Mouse (Mus musculus) heart, postnatal 0 days (tissue): ENCODE measurements around the gene Neu2. TPM values are rescaled to one million over a fixed set of nuclear protein-coding genes. Genes with fewer than 3 reads are reported as not detected.

Experiments used
- ATAC-seq: fragments of 200-750 bp; cut with Nextera tagmentation; 2 replicates; pipeline ENCODE4 v1.8.0; 2017; ENCODE audit warnings: low read depth, moderate number of reproducible peaks, moderate library complexity; ENCODE audit not compliant: insufficient read depth
- DNase-seq: peaks from one replicate; pipeline ENCODE4 v3.0.0-alpha.2; 2016; ENCODE audit warnings: low spot score
- H3K27ac ChIP-seq: fragments of 300-500 bp; sonication (generic); 2 replicates; pipeline ENCODE4 v1.5.1; 2014; ENCODE audit warnings: low read depth, mild to moderate bottlenecking
- H3K27me3 ChIP-seq: fragments of 300-500 bp; sonication (generic); 2 replicates; pipeline ENCODE4 v1.6.1; 2014; ENCODE audit warnings: low read length, mixed read lengths; ENCODE audit not compliant: control insufficient read depth, insufficient read depth
- H3K36me3 ChIP-seq: fragments of 300-500 bp; sonication (generic); replicated peaks from 2 replicates; pipeline ENCODE4 v1.6.1; 2014; ENCODE audit warnings: low read length, mixed read lengths; ENCODE audit not compliant: control insufficient read depth, insufficient read depth
- H3K4me1 ChIP-seq: fragments of 300-500 bp; sonication (generic); 2 replicates; pipeline ENCODE4 v1.6.1; 2014; ENCODE audit warnings: antibody characterized with exemption; ENCODE audit not compliant: control insufficient read depth, insufficient read depth
- H3K4me2 ChIP-seq: fragments of 300-500 bp; sonication (generic); 2 replicates; pipeline ENCODE4 v1.6.1; 2014; ENCODE audit warnings: low read depth, mild to moderate bottlenecking, low read length, moderate library complexity
- H3K4me3 ChIP-seq: fragments of 300-500 bp; sonication (generic); 2 replicates; pipeline ENCODE4 v1.5.1; 2014; ENCODE audit warnings: low read depth, low read length
- H3K9ac ChIP-seq: fragments of 300-500 bp; sonication (generic); replicated peaks from 2 replicates; pipeline ENCODE4 v1.6.1; 2014; ENCODE audit warnings: low read depth, low read length, mixed read lengths
- H3K9me3 ChIP-seq: fragments of 300-500 bp; sonication (generic); replicated peaks from 2 replicates; pipeline ENCODE4 v1.6.1; 2016; ENCODE audit warnings: low read length; ENCODE audit not compliant: control insufficient read depth
- CTCF ChIP-seq: IDR thresholded peaks from 2 replicates; pipeline ENCODE4 v1.5.1; 2016; ENCODE audit warnings: antibody characterized with exemption, control low read depth, low read depth
- EP300 ChIP-seq: IDR thresholded peaks from 2 replicates; pipeline ENCODE4 v1.6.1; 2016; ENCODE audit warnings: antibody characterized with exemption, low read depth
- WGBS: fragments of 180-500 bp; shearing (Covaris S2); extraction: QIAGEN DNeasy Blood & Tissue Kit; methylation state at CpG from one replicate; pipeline ENCODE4 v1.1.7; 2014; 5-methylcytosine and 5-hydroxymethylcytosine counted together
- polyA plus RNA-seq: library from polyadenylated mRNA; unstranded; fragments of >200 nt; fragmentation: Nextera tagmentation; extraction: Ambion mirVana; gene quantifications from 2 replicates; pipeline ENCODE4 v1.2.1, GENCODE M21; 2015
- total RNA-seq: library from RNA; depleted of rRNA; stranded (reverse); fragments of >200 nt; gene quantifications from 2 replicates; pipeline ENCODE4 v1.2.3, GENCODE M21; 2014; ENCODE audit warnings: low replicate concordance

Gene Neu2
- total and polyA plus RNA-seq, 2 experiments from 2014 or later, result not detected

DNA sequence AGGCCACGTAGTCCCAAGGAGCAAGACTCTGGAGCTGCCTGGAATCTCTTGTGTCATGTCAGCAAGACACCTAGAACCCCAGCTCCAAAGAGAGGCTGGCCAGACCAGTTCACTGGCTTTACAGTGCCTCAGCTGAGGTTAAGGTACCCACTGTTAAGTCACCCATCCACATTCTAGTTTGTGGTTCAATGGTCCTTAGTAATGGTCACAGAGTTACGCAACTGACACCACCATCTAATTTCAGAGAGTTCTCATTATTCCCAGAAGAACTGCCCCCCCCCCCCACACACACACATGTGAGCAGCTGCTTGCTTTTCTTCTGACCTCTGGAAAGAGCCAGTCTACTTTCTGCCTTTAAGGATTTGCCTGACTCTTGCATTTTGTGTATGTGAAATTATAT lies 115.1 kb downstream of the Neu2 start:
- Histone ChIP-seq H3K27me3 (no peaks in the 10 kb centered on the region), H3K4me3 (no peak overlapping the region), H3K27ac (no peak overlapping the region), H3K9me3 (no peaks in the 10 kb centered on the region), H3K9ac (no peak overlapping the region), H3K4me1 (0 out of 2 replicates have a peak, but pooled peaks cover 8% of the 10 kb centered on the region), H3K36me3 (no peaks in the 10 kb centered on the region), H3K4me2 (no peak overlapping the region)
- no peak for DNase-seq
- 95% methylated on average over 2 of the region's 2 CpGs for WGBS
- no peak for ATAC-seq
- TF ChIP-seq EP300 (no peak), CTCF (no peak)

DNA sequence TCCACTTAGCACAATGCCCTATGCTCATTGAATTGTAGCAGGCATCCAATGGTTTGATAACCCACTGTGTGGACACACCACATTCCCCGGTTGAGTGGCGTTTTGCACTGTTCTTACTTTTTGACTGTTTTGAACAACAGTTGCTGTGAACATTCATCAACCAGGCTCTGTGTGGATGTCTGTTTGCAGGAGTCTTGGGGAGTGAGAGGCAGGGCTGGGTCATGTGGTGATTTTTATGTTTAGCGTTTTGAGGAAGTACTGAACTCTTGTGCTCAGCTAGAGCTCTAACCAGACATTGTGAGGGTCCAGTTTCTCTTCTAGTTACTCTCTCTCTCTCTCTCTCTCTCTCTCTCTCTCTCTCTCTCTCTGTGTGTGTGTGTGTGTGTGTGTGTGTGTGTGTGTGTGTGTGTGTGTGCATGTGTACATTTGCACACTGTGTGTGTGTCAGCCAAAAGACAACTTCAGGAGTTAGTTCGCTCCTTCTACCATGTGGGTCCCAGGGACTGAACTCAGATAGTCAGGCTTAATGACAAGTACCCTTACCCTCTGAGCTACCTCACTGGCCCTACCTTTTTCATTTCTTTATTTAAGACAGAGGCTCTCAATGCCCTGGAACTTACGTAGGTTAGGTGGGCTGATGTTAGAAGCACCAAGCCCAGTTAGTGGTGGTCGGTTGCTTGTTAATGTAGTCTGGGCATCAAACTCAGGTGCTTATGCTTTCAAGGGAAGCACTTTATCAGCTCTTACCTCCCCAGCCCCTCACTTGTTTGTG lies 115.8 kb downstream of the Neu2 start:
- WGBS, result 80% methylated on average over 6 of the region's 6 CpGs
- 0 out of 2 replicates have a peak, but pooled peaks cover 8% of the 10 kb centered on the region for H3K4me1 ChIP-seq
- no peak for TF ChIP-seq CTCF
- no peak for TF ChIP-seq EP300
- no peak overlapping the region for H3K4me3 ChIP-seq
- H3K4me2 ChIP-seq, result no peak overlapping the region
- no peaks in the 10 kb centered on the region for H3K36me3 ChIP-seq
- H3K9me3 ChIP-seq, result no peaks in the 10 kb centered on the region
- H3K9ac ChIP-seq, result no peak overlapping the region
- no peak for DNase-seq
- H3K27ac ChIP-seq, result no peak overlapping the region
- no peak for ATAC-seq
- H3K27me3 ChIP-seq, result no peaks in the 10 kb centered on the region

DNA sequence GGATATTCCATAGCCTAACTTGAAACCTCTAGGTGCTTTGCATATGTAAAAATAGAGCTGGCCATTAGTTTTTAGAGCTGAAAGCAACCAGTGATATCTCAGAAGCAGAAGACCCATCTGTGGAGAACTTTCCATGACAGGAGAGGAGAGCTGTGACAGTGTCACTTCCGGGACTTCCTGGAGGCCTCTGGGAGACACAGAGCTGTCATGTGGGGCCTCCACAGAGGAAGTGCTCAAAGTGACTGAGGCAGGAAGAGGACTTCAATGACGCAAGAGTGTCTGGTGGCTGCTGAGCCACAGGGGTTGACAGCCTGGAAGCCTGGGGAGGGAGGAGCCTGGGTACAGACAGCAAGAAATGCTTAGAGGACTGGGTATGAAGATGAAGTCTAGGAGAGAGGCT lies 116.7 kb downstream of the Neu2 start:
- H3K27ac ChIP-seq, result no peak overlapping the region

DNA sequence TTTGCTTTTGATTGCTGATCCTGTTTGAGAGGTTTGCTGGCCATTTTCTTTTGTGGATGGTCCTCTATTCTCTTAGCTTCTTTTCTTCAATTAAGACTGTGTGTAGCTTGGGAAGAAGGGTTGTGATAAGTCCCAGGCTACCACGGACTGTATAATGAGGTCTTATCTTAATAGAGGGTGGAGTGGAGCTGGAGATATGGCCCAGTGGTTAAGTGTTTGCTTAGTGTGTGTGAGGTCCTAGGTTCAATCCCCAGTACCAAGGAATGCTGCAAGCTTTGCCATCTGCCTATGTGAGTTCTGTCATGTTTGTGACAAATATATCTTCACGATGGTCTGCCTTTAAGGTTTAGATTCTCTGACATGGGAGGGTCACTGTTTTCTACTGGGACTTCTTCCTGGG lies 118.4 kb downstream of the Neu2 start:
- DNase-seq (no peak), ATAC-seq (no peak)
- Histone ChIP-seq H3K36me3 (no peaks in the 10 kb centered on the region), H3K4me2 (no peak overlapping the region), H3K4me1 (0 out of 2 replicates have a peak, but pooled peaks cover 3% of the 10 kb centered on the region), H3K4me3 (no peak overlapping the region), H3K9ac (no peak overlapping the region), H3K9me3 (no peaks in the 10 kb centered on the region), H3K27me3 (no peaks in the 10 kb centered on the region), H3K27ac (no peak overlapping the region)
- WGBS, result 19% methylated on average over 2 of the region's 2 CpGs
- TF ChIP-seq CTCF (no peak), EP300 (no peak)

More for the DNA sequence above, 116.7 kb downstream of the Neu2 start:
- H3K36me3 ChIP-seq, result no peaks in the 10 kb centered on the region
- ATAC-seq (peak; percentile 69), DNase-seq (peak; percentile 42)
- H3K4me3 ChIP-seq, result no peak overlapping the region
- no peak for TF ChIP-seq EP300
- TF ChIP-seq CTCF, result no peak
- H3K27me3 ChIP-seq, result no peaks in the 10 kb centered on the region
- WGBS, result 28% methylated on average over 2 of the region's 2 CpGs
- H3K9ac ChIP-seq, result no peak overlapping the region
- 0 out of 2 replicates have a peak, but pooled peaks cover 8% of the 10 kb centered on the region for H3K4me1 ChIP-seq
- H3K9me3 ChIP-seq, result no peaks in the 10 kb centered on the region
- H3K4me2 ChIP-seq, result no peak overlapping the region

DNA sequence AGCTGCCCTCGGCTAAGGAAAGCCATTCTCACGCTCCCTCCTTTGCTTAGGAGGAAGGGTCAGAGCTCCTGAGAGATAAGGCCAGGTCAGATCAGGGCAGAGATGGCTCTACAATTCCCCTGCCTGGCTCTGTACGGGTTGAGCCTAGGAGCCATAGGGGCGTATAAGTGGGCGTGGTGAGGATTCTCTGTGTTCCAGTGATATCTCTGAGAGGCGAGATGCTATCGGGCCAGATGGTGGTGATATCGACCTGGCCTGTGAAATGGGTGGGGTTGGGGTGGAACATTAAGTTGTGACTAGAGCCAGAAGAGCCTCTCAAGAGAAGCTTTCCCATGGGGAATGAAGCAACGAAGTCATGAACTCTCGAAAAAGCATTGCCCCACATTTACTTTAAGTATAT lies 121.9 kb downstream of the Neu2 start:
- Histone ChIP-seq H3K9ac (no peak overlapping the region), H3K27me3 (no peaks in the 10 kb centered on the region), H3K27ac (no peak overlapping the region), H3K4me2 (no peak overlapping the region), H3K9me3 (no peaks in the 10 kb centered on the region), H3K4me3 (no peak overlapping the region), H3K4me1 (0 out of 2 replicates have a peak, but pooled peaks cover 2% of the 10 kb centered on the region), H3K36me3 (no peaks in the 10 kb centered on the region)
- no peak for ATAC-seq
- no peak for DNase-seq
- TF ChIP-seq CTCF, result no peak
- TF ChIP-seq EP300, result no peak
- WGBS, result 61% methylated on average over 10 of the region's 10 CpGs
